Mouse (Mus musculus): ENCODE results near the gene Gab1. TPM values are rescaled to one million over a fixed set of nuclear protein-coding genes. Genes with fewer than 3 reads are reported as not detected.

Gab1 gene
- polyA plus RNA-seq, 1 experiment from 2014 or later, result 15.5 TPM

- Histone ChIP-seq H3K27me3 (replicated peaks) (no peaks in the 10 kb centered on the region), H3K27ac (0 out of 2 replicates have a peak overlapping the region, but pooled peaks have one; percentile 1), H3K4me2 (no peak overlapping the region), H3K36me3 (no peaks in the 10 kb centered on the region), H3K9me3 (no peaks in the 10 kb centered on the region), H3K4me1 (peaks cover 18% of the 10 kb centered on the region), H3K9ac (no peak overlapping the region), H3K4me3 (replicated peaks) (no peak overlapping the region)
- no peak for ATAC-seq (ENCODE audit: insufficient read depth, low FRiP score, low read depth)
- 86% methylated on average over 6 of the region's 6 CpGs for WGBS
Observed at GRCm38 (mm10) chr8:80835401-80835800, 44.9 kb downstream of the Gab1 start.

DNA sequence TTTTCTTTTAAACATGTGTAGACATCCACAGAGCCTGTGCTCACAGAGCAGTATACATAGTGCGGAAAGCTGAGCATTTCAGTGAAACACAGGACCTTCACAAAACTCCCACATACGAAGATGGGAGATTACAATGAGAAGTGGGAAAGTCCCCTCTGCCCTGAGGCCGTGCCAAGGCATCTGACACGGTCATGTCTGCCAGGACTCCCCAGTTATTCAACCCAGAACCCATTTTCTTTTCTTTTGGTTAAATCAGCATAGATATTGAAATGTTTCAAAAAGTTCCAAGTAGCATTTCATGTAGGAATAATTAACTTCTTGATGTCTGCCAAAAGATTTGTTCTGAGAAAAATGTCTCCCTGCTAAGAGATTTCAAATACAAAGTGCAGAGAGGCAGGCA lies 45.9 kb downstream of the Gab1 start:
- H3K27me3 ChIP-seq (replicated peaks), result no peaks in the 10 kb centered on the region
- no peak overlapping the region for H3K27ac ChIP-seq
- WGBS, result 62% methylated on average over 4 of the region's 4 CpGs
- H3K9me3 ChIP-seq, result no peaks in the 10 kb centered on the region
- peaks cover 20% of the 10 kb centered on the region for H3K4me1 ChIP-seq
- no peak overlapping the region for H3K4me3 ChIP-seq (replicated peaks)
- ATAC-seq (ENCODE audit: insufficient read depth, low FRiP score, low read depth), result no peak
- H3K9ac ChIP-seq, result no peak overlapping the region
- no peak overlapping the region for H3K4me2 ChIP-seq
- no peaks in the 10 kb centered on the region for H3K36me3 ChIP-seq

- Histone ChIP-seq H3K4me3 (replicated peaks) (no peak overlapping the region), H3K4me1 (peaks cover 12% of the 10 kb centered on the region)
Observed at GRCm38 (mm10) chr8:80832534-80832933, 47.8 kb downstream of the Gab1 start.

DNA sequence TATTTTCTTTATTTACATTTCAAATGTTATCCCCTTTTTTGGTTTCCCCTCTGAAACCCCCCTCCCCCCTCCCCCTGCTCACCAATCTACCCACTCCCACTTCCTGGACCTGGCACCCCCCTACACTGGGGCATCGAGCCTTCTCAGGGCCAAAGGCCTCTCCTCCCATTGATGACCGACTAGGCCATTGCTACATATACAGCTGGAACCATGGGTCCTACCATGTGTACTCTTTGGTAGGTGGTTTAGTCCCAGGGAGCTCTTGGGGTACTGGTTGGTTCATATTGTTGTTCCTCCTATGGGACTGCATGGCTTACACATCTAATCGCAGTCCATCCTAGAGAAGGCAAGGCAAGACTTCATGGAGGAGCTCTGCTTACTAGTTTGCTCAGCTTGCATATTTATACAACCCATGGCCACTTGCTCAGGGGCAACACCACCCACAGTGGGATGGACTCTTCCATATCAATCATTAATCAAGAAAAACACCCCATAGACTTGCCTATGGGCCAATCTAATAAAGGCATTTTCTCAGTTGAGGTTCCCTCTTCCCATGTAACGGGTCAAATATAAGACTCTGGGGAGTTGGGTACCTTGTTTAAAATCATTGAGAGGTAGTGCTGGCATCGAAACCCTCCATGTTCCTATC lies 48.3 kb downstream of the Gab1 start:
- Histone ChIP-seq H3K9ac (no peak overlapping the region), H3K4me3 (replicated peaks) (no peak overlapping the region), H3K4me1 (peaks cover 12% of the 10 kb centered on the region), H3K36me3 (no peaks in the 10 kb centered on the region), H3K9me3 (no peaks in the 10 kb centered on the region), H3K27me3 (replicated peaks) (no peaks in the 10 kb centered on the region), H3K4me2 (no peak overlapping the region), H3K27ac (no peak overlapping the region)
- no peak for ATAC-seq (ENCODE audit: insufficient read depth, low FRiP score, low read depth)
- WGBS, result 91% methylated on average over 5 of the region's 5 CpGs

More at GRCm38 (mm10) chr8:80832534-80832933, 47.8 kb downstream of the Gab1 start:
- Histone ChIP-seq H3K27me3 (replicated peaks) (no peaks in the 10 kb centered on the region), H3K27ac (no peak overlapping the region), H3K9ac (no peak overlapping the region), H3K4me2 (no peak overlapping the region), H3K9me3 (no peaks in the 10 kb centered on the region), H3K36me3 (no peaks in the 10 kb centered on the region)
- ATAC-seq (ENCODE audit: insufficient read depth, low FRiP score, low read depth), result no peak

GRCm38 (mm10) chr8:80830724-80831566 lies 49.4 kb downstream of the Gab1 start:
- no peaks in the 10 kb centered on the region for H3K9me3 ChIP-seq
- no peaks in the 10 kb centered on the region for H3K27me3 ChIP-seq (replicated peaks)
- no peak overlapping the region for H3K4me2 ChIP-seq
- no peaks in the 10 kb centered on the region for H3K36me3 ChIP-seq
- peak overlapping the region; percentile 49 for H3K27ac ChIP-seq
- 37% methylated on average over 11 of the region's 11 CpGs for WGBS
- H3K4me3 ChIP-seq (replicated peaks), result no peak overlapping the region
- no peak overlapping the region for H3K9ac ChIP-seq
- ATAC-seq (ENCODE audit: insufficient read depth, low FRiP score, low read depth), result peak; percentile 63
- H3K4me1 ChIP-seq, result peaks cover 12% of the 10 kb centered on the region

GRCm38 (mm10) chr8:80830141-80830540 lies 50.2 kb downstream of the Gab1 start:
- H3K4me2 ChIP-seq, result no peak overlapping the region
- no peak overlapping the region for H3K9ac ChIP-seq
- H3K27me3 ChIP-seq (replicated peaks), result no peaks in the 10 kb centered on the region
- no peaks in the 10 kb centered on the region for H3K9me3 ChIP-seq
- no peak for ATAC-seq (ENCODE audit: insufficient read depth, low FRiP score, low read depth)
- H3K36me3 ChIP-seq, result no peaks in the 10 kb centered on the region
- H3K27ac ChIP-seq, result peak overlapping the region; percentile 49; the same call in 1 of the 2 replicates
- WGBS, result 48% methylated on average over 7 of the region's 7 CpGs
- H3K4me1 ChIP-seq, result peaks cover 15% of the 10 kb centered on the region
- H3K4me3 ChIP-seq (replicated peaks), result no peak overlapping the region

DNA sequence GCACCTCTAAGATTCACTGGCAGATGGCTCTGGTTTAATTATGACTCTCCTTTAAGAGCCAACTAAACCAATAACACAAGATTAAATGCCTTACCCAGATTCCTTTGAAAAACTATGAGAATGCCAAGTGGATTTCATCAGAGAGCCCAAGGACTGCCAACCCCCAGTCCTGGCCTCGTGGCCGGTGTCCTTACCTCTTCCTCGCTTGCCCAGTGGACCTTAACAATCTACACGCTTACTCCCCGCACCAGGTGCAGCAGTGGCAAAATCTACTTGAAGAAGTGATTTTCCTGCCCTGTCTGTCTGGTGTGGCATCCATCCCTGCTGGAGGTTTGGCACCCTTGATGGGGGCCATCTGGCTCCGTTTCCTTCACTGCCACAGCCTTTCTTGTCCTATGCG lies 53.3 kb downstream of the Gab1 start:
- Histone ChIP-seq H3K9ac (no peak overlapping the region), H3K36me3 (no peaks in the 10 kb centered on the region), H3K27me3 (replicated peaks) (no peaks in the 10 kb centered on the region), H3K4me2 (no peak overlapping the region), H3K9me3 (no peaks in the 10 kb centered on the region), H3K4me1 (peaks cover 27% of the 10 kb centered on the region), H3K4me3 (replicated peaks) (no peak overlapping the region), H3K27ac (no peak overlapping the region)
- no peak for ATAC-seq (ENCODE audit: insufficient read depth, low FRiP score, low read depth)
- 85% methylated on average over 7 of the region's 7 CpGs for WGBS

DNA sequence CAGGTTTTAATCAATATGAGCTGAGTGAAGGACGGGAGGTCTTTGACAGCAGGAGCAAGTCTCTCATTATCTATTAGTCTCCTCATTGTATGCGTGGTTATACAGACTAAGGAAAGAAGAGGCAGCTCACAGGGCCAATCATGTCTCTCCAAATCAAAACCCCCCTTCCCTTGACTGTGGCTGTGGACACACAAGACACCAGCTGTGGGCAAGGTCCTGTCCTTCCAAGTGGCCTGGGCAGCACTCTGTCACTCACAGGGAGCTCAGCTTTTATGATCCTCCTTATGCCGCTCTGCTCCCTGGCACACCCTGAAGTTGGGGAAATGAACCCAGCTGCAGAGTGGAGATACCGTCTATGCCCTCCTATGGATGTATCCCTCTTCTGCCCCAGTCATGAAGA lies 55.2 kb downstream of the Gab1 start:
- H3K4me1 ChIP-seq, result peaks cover 27% of the 10 kb centered on the region
- H3K9ac ChIP-seq, result no peak overlapping the region
- no peak overlapping the region for H3K4me2 ChIP-seq
- H3K36me3 ChIP-seq, result no peaks in the 10 kb centered on the region
- no peak for ATAC-seq (ENCODE audit: insufficient read depth, low FRiP score, low read depth)
- H3K27me3 ChIP-seq (replicated peaks), result no peaks in the 10 kb centered on the region
- no peaks in the 10 kb centered on the region for H3K9me3 ChIP-seq
- no peak overlapping the region for H3K27ac ChIP-seq
- 75% methylated on average over 4 of the region's 4 CpGs for WGBS
- H3K4me3 ChIP-seq (replicated peaks), result no peak overlapping the region

GRCm38 (mm10) chr8:80824426-80824825 lies 55.9 kb downstream of the Gab1 start:
- Histone ChIP-seq H3K9me3 (no peaks in the 10 kb centered on the region), H3K9ac (no peak overlapping the region), H3K4me1 (peaks cover 28% of the 10 kb centered on the region), H3K36me3 (no peaks in the 10 kb centered on the region), H3K27me3 (replicated peaks) (no peaks in the 10 kb centered on the region), H3K27ac (no peak overlapping the region), H3K4me2 (no peak overlapping the region), H3K4me3 (replicated peaks) (no peak overlapping the region)
- WGBS, result 54% methylated on average over 5 of the region's 5 CpGs
- no peak for ATAC-seq (ENCODE audit: insufficient read depth, low FRiP score, low read depth)

GRCm38 (mm10) chr8:80823250-80823649 lies 57.1 kb downstream of the Gab1 start:
- H3K27ac ChIP-seq, result no peak overlapping the region
- no peak overlapping the region for H3K4me2 ChIP-seq
- no peaks in the 10 kb centered on the region for H3K36me3 ChIP-seq
- 77% methylated on average over 5 of the region's 5 CpGs for WGBS
- H3K4me1 ChIP-seq, result peaks cover 39% of the 10 kb centered on the region
- no peak for ATAC-seq (ENCODE audit: insufficient read depth, low FRiP score, low read depth)
- no peaks in the 10 kb centered on the region for H3K9me3 ChIP-seq
- no peak overlapping the region for H3K4me3 ChIP-seq (replicated peaks)
- H3K27me3 ChIP-seq (replicated peaks), result no peaks in the 10 kb centered on the region
- H3K9ac ChIP-seq, result no peak overlapping the region

GRCm38 (mm10) chr8:80821367-80822225 lies 58.7 kb downstream of the Gab1 start:
- H3K36me3 ChIP-seq, result no peaks in the 10 kb centered on the region
- H3K4me3 ChIP-seq (replicated peaks), result no peak overlapping the region
- H3K27ac ChIP-seq, result 0 out of 2 replicates have a peak overlapping the region, but pooled peaks have one; percentile 13
- peaks cover 40% of the 10 kb centered on the region for H3K4me1 ChIP-seq
- no peaks in the 10 kb centered on the region for H3K27me3 ChIP-seq (replicated peaks)
- no peak overlapping the region for H3K9ac ChIP-seq
- peak; percentile 70; the same call in 1 of the 2 replicates for ATAC-seq (ENCODE audit: insufficient read depth, low FRiP score, low read depth)
- no peak overlapping the region for H3K4me2 ChIP-seq
- no peaks in the 10 kb centered on the region for H3K9me3 ChIP-seq
- 50% methylated on average over 12 of the region's 12 CpGs for WGBS

Data from stomach, embryonic 15.5 days (tissue).